Mouse (Mus musculus): ENCODE results near the gene Tmem214. TPM values are rescaled to one million over a fixed set of nuclear protein-coding genes. Genes with fewer than 3 reads are reported as not detected.

Tmem214 gene
- polyA plus RNA-seq, 1 experiment: 106 TPM

- peaks cover 36% of the 10 kb centered on the region for H3K4me1 ChIP-seq (replicated peaks; ENCODE audit: control insufficient read depth, insufficient read depth, low read length)
- H3K27ac ChIP-seq (ENCODE audit: control insufficient read depth, insufficient read depth, low read length): peak overlapping the region; percentile 58
- no peaks in the 10 kb centered on the region for H3K27me3 ChIP-seq (ENCODE audit: control insufficient read depth, insufficient read depth, low read length)
- H3K4me3 ChIP-seq (ENCODE audit: control insufficient read depth, insufficient read depth, low read length): no peak overlapping the region
- WGBS: 8% methylated on average over 7 of the region's 7 CpGs
- peak; percentile 68 for DNase-seq
- H3K36me3 ChIP-seq (ENCODE audit: control insufficient read depth, insufficient read depth, low read length): no peaks in the 10 kb centered on the region
- TF ChIP-seq CTCF (IDR thresholded peaks at IDR 0.05; ENCODE audit: borderline replicate concordance, control insufficient read depth, extremely low read depth, insufficient read depth, low read length, poor library complexity): 0 out of 2 replicates have a peak, but pooled peaks have one; percentile 49
- no peak for TF ChIP-seq POLR2A (IDR thresholded peaks at IDR 0.05; ENCODE audit: control insufficient read depth, extremely low read depth, insufficient read depth, low read length, poor library complexity)
Measured at GRCm38 (mm10) chr5:30915974-30916433, 48.2 kb downstream of the Tmem214 start.

- WGBS: 94% methylated on average over 9 of the region's 9 CpGs
- DNase-seq: no peak
- TF ChIP-seq POLR2A (IDR thresholded peaks at IDR 0.05; ENCODE audit: control insufficient read depth, extremely low read depth, insufficient read depth, low read length, poor library complexity) (no peak), CTCF (IDR thresholded peaks at IDR 0.05; ENCODE audit: borderline replicate concordance, control insufficient read depth, extremely low read depth, insufficient read depth, low read length, poor library complexity) (no peak)
- Histone ChIP-seq H3K27ac (ENCODE audit: control insufficient read depth, insufficient read depth, low read length) (no peak overlapping the region), H3K4me1 (replicated peaks; ENCODE audit: control insufficient read depth, insufficient read depth, low read length) (peaks cover 38% of the 10 kb centered on the region), H3K4me3 (ENCODE audit: control insufficient read depth, insufficient read depth, low read length) (no peak overlapping the region), H3K36me3 (ENCODE audit: control insufficient read depth, insufficient read depth, low read length) (no peaks in the 10 kb centered on the region), H3K27me3 (ENCODE audit: control insufficient read depth, insufficient read depth, low read length) (no peaks in the 10 kb centered on the region)
Measured at GRCm38 (mm10) chr5:30916841-30917240, 49.0 kb downstream of the Tmem214 start.

- Histone ChIP-seq H3K4me1 (replicated peaks; ENCODE audit: control insufficient read depth, insufficient read depth, low read length) (peaks cover 43% of the 10 kb centered on the region), H3K27ac (ENCODE audit: control insufficient read depth, insufficient read depth, low read length) (no peak overlapping the region)
Measured at GRCm38 (mm10) chr5:30917348-30917747, 49.5 kb downstream of the Tmem214 start.

GRCm38 (mm10) chr5:30917891-30918670, 50.3 kb downstream of the Tmem214 start:
- no peak for DNase-seq
- H3K27ac ChIP-seq (ENCODE audit: control insufficient read depth, insufficient read depth, low read length): no peak overlapping the region
- peaks cover 42% of the 10 kb centered on the region for H3K4me1 ChIP-seq (replicated peaks; ENCODE audit: control insufficient read depth, insufficient read depth, low read length)
- 97% methylated on average over 31 of the region's 31 CpGs for WGBS
- no peak for TF ChIP-seq CTCF (IDR thresholded peaks at IDR 0.05; ENCODE audit: borderline replicate concordance, control insufficient read depth, extremely low read depth, insufficient read depth, low read length, poor library complexity)
- TF ChIP-seq POLR2A (IDR thresholded peaks at IDR 0.05; ENCODE audit: control insufficient read depth, extremely low read depth, insufficient read depth, low read length, poor library complexity): no peak
- H3K36me3 ChIP-seq (ENCODE audit: control insufficient read depth, insufficient read depth, low read length): no peaks in the 10 kb centered on the region
- H3K27me3 ChIP-seq (ENCODE audit: control insufficient read depth, insufficient read depth, low read length): no peaks in the 10 kb centered on the region
- H3K4me3 ChIP-seq (ENCODE audit: control insufficient read depth, insufficient read depth, low read length): no peak overlapping the region

More at GRCm38 (mm10) chr5:30917348-30917747, 49.5 kb downstream of the Tmem214 start:
- H3K4me3 ChIP-seq (ENCODE audit: control insufficient read depth, insufficient read depth, low read length): no peak overlapping the region
- TF ChIP-seq CTCF (IDR thresholded peaks at IDR 0.05; ENCODE audit: borderline replicate concordance, control insufficient read depth, extremely low read depth, insufficient read depth, low read length, poor library complexity) (no peak), POLR2A (IDR thresholded peaks at IDR 0.05; ENCODE audit: control insufficient read depth, extremely low read depth, insufficient read depth, low read length, poor library complexity) (no peak)
- no peaks in the 10 kb centered on the region for H3K27me3 ChIP-seq (ENCODE audit: control insufficient read depth, insufficient read depth, low read length)
- DNase-seq: no peak
- WGBS: 95% methylated on average over 11 of the region's 11 CpGs
- H3K36me3 ChIP-seq (ENCODE audit: control insufficient read depth, insufficient read depth, low read length): no peaks in the 10 kb centered on the region

- Histone ChIP-seq H3K4me1 (replicated peaks; ENCODE audit: control insufficient read depth, insufficient read depth, low read length) (peaks cover 36% of the 10 kb centered on the region), H3K27ac (ENCODE audit: control insufficient read depth, insufficient read depth, low read length) (no peak overlapping the region), H3K36me3 (ENCODE audit: control insufficient read depth, insufficient read depth, low read length) (no peaks in the 10 kb centered on the region), H3K27me3 (ENCODE audit: control insufficient read depth, insufficient read depth, low read length) (no peaks in the 10 kb centered on the region), H3K4me3 (ENCODE audit: control insufficient read depth, insufficient read depth, low read length) (no peak overlapping the region)
- 98% methylated on average over 8 of the region's 8 CpGs for WGBS
- DNase-seq: no peak
- TF ChIP-seq CTCF (IDR thresholded peaks at IDR 0.05; ENCODE audit: borderline replicate concordance, control insufficient read depth, extremely low read depth, insufficient read depth, low read length, poor library complexity) (no peak), POLR2A (IDR thresholded peaks at IDR 0.05; ENCODE audit: control insufficient read depth, extremely low read depth, insufficient read depth, low read length, poor library complexity) (no peak)
Measured at GRCm38 (mm10) chr5:30918691-30919090, 50.9 kb downstream of the Tmem214 start.

GRCm38 (mm10) chr5:30919831-30920614, 52.2 kb downstream of the Tmem214 start:
- H3K27ac ChIP-seq (ENCODE audit: control insufficient read depth, insufficient read depth, low read length): no peak overlapping the region
- peaks cover 22% of the 10 kb centered on the region for H3K4me1 ChIP-seq (replicated peaks; ENCODE audit: control insufficient read depth, insufficient read depth, low read length)
- no peaks in the 10 kb centered on the region for H3K36me3 ChIP-seq (ENCODE audit: control insufficient read depth, insufficient read depth, low read length)
- H3K27me3 ChIP-seq (ENCODE audit: control insufficient read depth, insufficient read depth, low read length): no peaks in the 10 kb centered on the region
- no peak overlapping the region for H3K4me3 ChIP-seq (ENCODE audit: control insufficient read depth, insufficient read depth, low read length)
- 92% methylated on average over 11 of the region's 11 CpGs for WGBS
- DNase-seq: no peak
- TF ChIP-seq POLR2A (IDR thresholded peaks at IDR 0.05; ENCODE audit: control insufficient read depth, extremely low read depth, insufficient read depth, low read length, poor library complexity) (no peak), CTCF (IDR thresholded peaks at IDR 0.05; ENCODE audit: borderline replicate concordance, control insufficient read depth, extremely low read depth, insufficient read depth, low read length, poor library complexity) (no peak)
